Comparison of ENCODE assay signal across 1 mouse cellular context in the genomic region with DNA sequence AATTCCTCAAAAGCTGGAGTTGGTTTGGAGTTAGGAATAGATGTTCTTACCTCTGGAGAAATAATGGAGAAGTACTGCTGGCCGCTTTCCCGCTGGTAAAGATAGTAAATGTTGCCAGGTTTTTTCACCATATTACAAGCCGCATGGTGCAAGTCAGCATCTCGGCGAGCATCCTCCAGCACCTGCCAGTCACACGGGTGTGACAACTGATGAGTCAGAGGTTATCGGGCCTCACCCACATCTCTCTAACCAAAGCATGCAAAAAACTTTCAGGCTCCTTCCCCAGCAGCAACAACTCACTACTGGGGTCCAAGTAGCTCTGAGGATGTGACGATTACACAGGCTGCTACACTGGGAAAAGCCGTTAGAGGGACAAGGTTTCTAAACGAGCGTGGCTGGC.
TF ChIP-seq lines count a peak whose summit lies in the region.

No protein-coding gene starts in this region.

TF ChIP-seq in MEL, 35 proteins besides CTCF, POLR2A, EP300 and RAD21:
- no peak for TF ChIP-seq MEF2A (IDR thresholded peaks at IDR 0.05; ENCODE audit: extremely low read depth, insufficient replicate concordance, low read depth, low read length, poor library complexity, severe bottlenecking)
- no peak for TF ChIP-seq CHD2 (IDR thresholded peaks at IDR 0.05; ENCODE audit: low read length)
- no peak for TF ChIP-seq NRF1 (IDR thresholded peaks at IDR 0.05; ENCODE audit: insufficient read depth, low read depth, low read length, poor library complexity, severe bottlenecking)
- TF ChIP-seq MAZ (IDR thresholded peaks at IDR 0.05; ENCODE audit: low read depth, low read length), result no peak
- TF ChIP-seq MYC (IDR thresholded peaks at IDR 0.05; ENCODE audit: low read depth, low read length), result peak; percentile 62; the same call in 1 of the 2 replicates
- no peak for TF ChIP-seq USF2 (IDR thresholded peaks at IDR 0.05; ENCODE audit: borderline replicate concordance in 1 of 2, insufficient read depth in 1 of 2, low read depth in 1 of 2, low read length in 2 of 2)
- TF ChIP-seq ZC3H11A (IDR thresholded peaks at IDR 0.05; ENCODE audit: low read depth, low read length), result no peak
- no peak for TF ChIP-seq ELF1 (IDR thresholded peaks at IDR 0.05; ENCODE audit: low read depth, low read length)
- TF ChIP-seq UBTF (IDR thresholded peaks at IDR 0.05; ENCODE audit: borderline replicate concordance, insufficient read depth, low read depth, low read length), result no peak
- TF ChIP-seq TBP (IDR thresholded peaks at IDR 0.05; ENCODE audit: low read depth, low read length), result no peak
- TF ChIP-seq KAT2A (conservative IDR thresholded peaks at IDR 0.05; ENCODE audit: low read depth, low read length), result no peak
- no peak for TF ChIP-seq USF1 (IDR thresholded peaks at IDR 0.05; ENCODE audit: low read depth, low read length)
- TF ChIP-seq RCOR1 (IDR thresholded peaks at IDR 0.05; ENCODE audit: low read depth, low read length), result no peak
- TF ChIP-seq CHD1 (IDR thresholded peaks at IDR 0.05; ENCODE audit: low read depth, low read length), result no peak
- no peak for TF ChIP-seq NELFE (IDR thresholded peaks at IDR 0.05; ENCODE audit: low read depth, low read length)
- no peak for TF ChIP-seq GABPA (IDR thresholded peaks at IDR 0.05; ENCODE audit: low read depth, low read length)
- no peak for TF ChIP-seq E2F4 (IDR thresholded peaks at IDR 0.05; ENCODE audit: borderline replicate concordance, low read depth, low read length)
- 0 out of 2 replicates have a peak, but pooled peaks have one; percentile 29 for TF ChIP-seq BHLHE40 (IDR thresholded peaks at IDR 0.05; ENCODE audit: borderline replicate concordance, low read depth, low read length)
- TF ChIP-seq MXI1 (IDR thresholded peaks at IDR 0.05; ENCODE audit: low read depth, low read length), result peak; percentile 36; the same call in 1 of the 2 replicates
- peak; percentile 73 for TF ChIP-seq MAX (IDR thresholded peaks at IDR 0.05; ENCODE audit: low read length)
- no peak for TF ChIP-seq ZKSCAN1 (IDR thresholded peaks at IDR 0.05; ENCODE audit: low read depth, low read length)
- peak; percentile 37; the same call in 1 of the 2 replicates for TF ChIP-seq GATA1 (IDR thresholded peaks at IDR 0.05; ENCODE audit: low read depth, low read length)
- TF ChIP-seq JUND (IDR thresholded peaks at IDR 0.05; ENCODE audit: low read depth, low read length), result 0 out of 2 replicates have a peak, but pooled peaks have one; percentile 70
- no peak for TF ChIP-seq MYB (IDR thresholded peaks at IDR 0.05; ENCODE audit: low read depth, low read length)
- 0 out of 2 replicates have a peak, but pooled peaks have one; percentile 17 for TF ChIP-seq MAFK (IDR thresholded peaks at IDR 0.05; ENCODE audit: borderline replicate concordance, low read depth, low read length)
- no peak for TF ChIP-seq ZMIZ1 (IDR thresholded peaks at IDR 0.05; ENCODE audit: low read depth, low read length)
- TF ChIP-seq SMC3 (IDR thresholded peaks at IDR 0.05; ENCODE audit: low read depth, low read length), result no peak
- TF ChIP-seq HCFC1 (IDR thresholded peaks at IDR 0.05; ENCODE audit: low read depth, low read length), result no peak
- TF ChIP-seq ZNF384 (IDR thresholded peaks at IDR 0.05; ENCODE audit: low read depth, low read length), result no peak
- TF ChIP-seq SIN3A (IDR thresholded peaks at IDR 0.05; ENCODE audit: low read length), result no peak
- no peak for TF ChIP-seq POLR2AphosphoS5 (IDR thresholded peaks at IDR 0.05; ENCODE audit: borderline replicate concordance, low read depth, low read length)
- TF ChIP-seq ETS1 (IDR thresholded peaks at IDR 0.05; ENCODE audit: low read depth, low read length), result peak; percentile 56
- TF ChIP-seq POLR2AphosphoS2 (IDR thresholded peaks at IDR 0.05; ENCODE audit: low read length), result no peak
- TF ChIP-seq TCF12 (IDR thresholded peaks at IDR 0.05; ENCODE audit: low read depth, low read length), result no peak
- no peak for TF ChIP-seq TAL1 (IDR thresholded peaks at IDR 0.05; ENCODE audit: low read length)
